Mouse (Mus musculus) spleen, adult 2 months (tissue): Measurements from ENCODE around the gene Igsf11. TPM values are rescaled to one million over a fixed set of nuclear protein-coding genes. Genes with fewer than 3 reads are reported as not detected.

Experiments
- DNase-seq, 2 experiments: peaks; one replicate each; pipeline versions ENCODE4 v3.0.0 to v3.0.0-alpha.2; 2012 to 2021; ENCODE audit warnings: low spot score in 2 of 2, low read depth in 1 of 2
- H3K27ac ChIP-seq: fragments of 200-500 bp; 2 replicates; pipeline ENCODE4 v1.5.1; 2012; ENCODE audit warnings: low read length, inconsistent platforms; ENCODE audit not compliant: insufficient read depth
- H3K27me3 ChIP-seq: fragments of 200-500 bp; 2 replicates; pipeline ENCODE4 v1.6.1; 2012; ENCODE audit warnings: mild to moderate bottlenecking, moderate library complexity, low read length, inconsistent platforms; ENCODE audit not compliant: control insufficient read depth, insufficient read depth
- H3K36me3 ChIP-seq: fragments of 200-500 bp; 2 replicates; pipeline ENCODE4 v1.6.1; 2012; ENCODE audit warnings: mild to moderate bottlenecking, low read length, inconsistent platforms; ENCODE audit not compliant: control insufficient read depth, insufficient read depth
- H3K4me1 ChIP-seq: fragments of 200-500 bp; 2 replicates; pipeline ENCODE4 v1.6.1; 2011; ENCODE audit warnings: inconsistent platforms; ENCODE audit not compliant: control insufficient read depth, insufficient read depth, insufficient read length
- H3K4me3 ChIP-seq: fragments of 200-500 bp; 2 replicates; pipeline ENCODE4 v1.5.1; 2011; ENCODE audit warnings: mild to moderate bottlenecking, inconsistent platforms; ENCODE audit not compliant: insufficient read depth, insufficient read length; ENCODE audit errors: extremely low read depth
- CTCF ChIP-seq: fragments of 200-500 bp; IDR thresholded peaks from 2 replicates; pipeline ENCODE4 v1.5.1; 2011; ENCODE audit warnings: mild to moderate bottlenecking, inconsistent platforms; ENCODE audit not compliant: insufficient read depth, insufficient read length, insufficient replicate concordance; ENCODE audit errors: extremely low read depth
- POLR2A ChIP-seq: fragments of 200-500 bp; IDR thresholded peaks from 2 replicates; pipeline ENCODE4 v1.6.1; 2011; ENCODE audit warnings: low read depth, low read length, inconsistent platforms
- WGBS: fragments of 180-500 bp; shearing (Covaris S2); methylation state at CpG from one replicate; pipeline ENCODE4 v1.1.7; 2018; 5-methylcytosine and 5-hydroxymethylcytosine counted together
- polyA plus RNA-seq: library from polyadenylated mRNA; depleted of rRNA; stranded (reverse); fragments of >200 nt; gene quantifications from 2 replicates; pipeline ENCODE4 v1.2.3, GENCODE M21; 2012

Igsf11 gene
- polyA plus RNA-seq, 1 experiment: 0.21 TPM

- Histone ChIP-seq H3K36me3 (no peaks in the 10 kb centered on the region), H3K27ac (no peak overlapping the region), H3K4me1 (no peaks in the 10 kb centered on the region), H3K4me3 (no peak overlapping the region), H3K27me3 (no peaks in the 10 kb centered on the region)
- 69% methylated on average over 7 of the region's 7 CpGs for WGBS
- DNase-seq: no peak
- no peak for TF ChIP-seq CTCF
- TF ChIP-seq POLR2A: no peak
Observed at GRCm38 (mm10) chr16:38946453-38946852, 54.0 kb downstream of the Igsf11 start.

- 85% methylated on average over 7 of the region's 7 CpGs for WGBS
- H3K27ac ChIP-seq: no peak overlapping the region
- H3K4me1 ChIP-seq: no peaks in the 10 kb centered on the region
- H3K27me3 ChIP-seq: no peaks in the 10 kb centered on the region
- no peak for TF ChIP-seq CTCF
- no peak for TF ChIP-seq POLR2A
- no peak overlapping the region for H3K4me3 ChIP-seq
- no peaks in the 10 kb centered on the region for H3K36me3 ChIP-seq
- DNase-seq: no peak
Observed at GRCm38 (mm10) chr16:38947141-38947879, 54.8 kb downstream of the Igsf11 start.

GRCm38 (mm10) chr16:38948441-38948840 lies 56.0 kb downstream of the Igsf11 start:
- H3K27me3 ChIP-seq: no peaks in the 10 kb centered on the region
- TF ChIP-seq POLR2A (no peak), CTCF (no peak)
- no peak overlapping the region for H3K27ac ChIP-seq
- no peaks in the 10 kb centered on the region for H3K36me3 ChIP-seq
- WGBS: 90% methylated on average over 5 of the region's 5 CpGs
- no peaks in the 10 kb centered on the region for H3K4me1 ChIP-seq
- H3K4me3 ChIP-seq: no peak overlapping the region
- DNase-seq: no peak

GRCm38 (mm10) chr16:38952881-38953280 lies 60.4 kb downstream of the Igsf11 start:
- DNase-seq: no peak
- H3K4me1 ChIP-seq: no peaks in the 10 kb centered on the region
- TF ChIP-seq POLR2A (no peak), CTCF (no peak)
- H3K4me3 ChIP-seq: no peak overlapping the region
- H3K27me3 ChIP-seq: no peaks in the 10 kb centered on the region
- no peak overlapping the region for H3K27ac ChIP-seq
- 92% methylated on average over 3 of the region's 3 CpGs for WGBS
- H3K36me3 ChIP-seq: no peaks in the 10 kb centered on the region

- Histone ChIP-seq H3K27ac (no peak overlapping the region), H3K4me1 (no peaks in the 10 kb centered on the region), H3K36me3 (no peaks in the 10 kb centered on the region), H3K4me3 (no peak overlapping the region), H3K27me3 (no peaks in the 10 kb centered on the region)
- WGBS: 88% methylated on average over 6 of the region's 6 CpGs
- DNase-seq: no peak
- no peak for TF ChIP-seq CTCF
- no peak for TF ChIP-seq POLR2A
Observed at GRCm38 (mm10) chr16:38953821-38954220, 61.4 kb downstream of the Igsf11 start.

- Histone ChIP-seq H3K27ac (no peak overlapping the region), H3K4me1 (no peaks in the 10 kb centered on the region), H3K4me3 (no peak overlapping the region), H3K36me3 (no peaks in the 10 kb centered on the region), H3K27me3 (no peaks in the 10 kb centered on the region)
- TF ChIP-seq CTCF: no peak
- TF ChIP-seq POLR2A: no peak
- no peak for DNase-seq
- 87% methylated on average over 16 of the region's 16 CpGs for WGBS
Observed at GRCm38 (mm10) chr16:38954501-38955288, 62.2 kb downstream of the Igsf11 start.

GRCm38 (mm10) chr16:38955296-38955695 lies 62.8 kb downstream of the Igsf11 start:
- no peak for TF ChIP-seq CTCF
- no peak for TF ChIP-seq POLR2A
- no peak for DNase-seq
- no peak overlapping the region for H3K4me3 ChIP-seq
- no peaks in the 10 kb centered on the region for H3K27me3 ChIP-seq
- WGBS: 81% methylated on average over 5 of the region's 5 CpGs
- H3K27ac ChIP-seq: no peak overlapping the region
- H3K4me1 ChIP-seq: no peaks in the 10 kb centered on the region
- H3K36me3 ChIP-seq: no peaks in the 10 kb centered on the region
